Mouse (Mus musculus) layer of hippocampus, postnatal 10 days (tissue): Measurements from ENCODE around the gene Cdc6. TPM values are rescaled to one million over a fixed set of nuclear protein-coding genes. Genes with fewer than 3 reads are reported as not detected.

Experiments used
- total RNA-seq, 2 experiments: library from RNA; stranded (reverse); gene quantifications; 2 replicates each; pipeline ENCODE4 v1.2.3; 2021

The Cdc6 gene
- total RNA-seq, 2 experiments from 2014 or later: 1.1 to 2.2 TPM

Other genes starting within 250 kb of the Cdc6 start
- gene Gsdma, start 243.4 kb upstream of the Cdc6 start, total RNA-seq: not detected
- gene Psmd3, start 225.2 kb upstream of the Cdc6 start, total RNA-seq: 100 to 1,000 TPM; 127 to 130 TPM
- gene Csf3, start 206.5 kb upstream of the Cdc6 start, total RNA-seq: not detected
- gene Med24, start 178.4 kb upstream of the Cdc6 start, total RNA-seq: 100 to 1,000 TPM in 1 of 2 experiments, 10 to 100 TPM in 1; 93.8 to 103 TPM
- 1,000 to 10,000 TPM; 1,331 to 1,411 TPM for gene Thra, start 167.2 kb upstream of the Cdc6 start, total RNA-seq
- 10 to 100 TPM; 39.1 to 41.5 TPM for gene Nr1d1, start 132.5 kb upstream of the Cdc6 start, total RNA-seq
- gene Msl1, start 112.3 kb upstream of the Cdc6 start, total RNA-seq: 100 to 1,000 TPM; 147 to 157 TPM
- gene Casc3, start 102.9 kb upstream of the Cdc6 start, total RNA-seq: 10 to 100 TPM; 65.8 to 66.3 TPM
- gene Rapgefl1, start 71.0 kb upstream of the Cdc6 start, total RNA-seq: 100 to 1,000 TPM; 148 to 154 TPM
- 10 to 100 TPM; 29.7 to 30.9 TPM for gene Wipf2, start 44.2 kb upstream of the Cdc6 start, total RNA-seq
- gene Rara, start 20.0 kb downstream of the Cdc6 start, total RNA-seq: 10 to 100 TPM; 21.7 to 24.0 TPM
- 1 to 10 TPM; 2.4 to 3.6 TPM for gene Gjd3, start 75.2 kb downstream of the Cdc6 start, total RNA-seq
- 10 to 100 TPM; 16.6 to 19.1 TPM for gene Top2a, start 116.4 kb downstream of the Cdc6 start, total RNA-seq
- gene Igfbp4, start 133.4 kb downstream of the Cdc6 start, total RNA-seq: 10 to 100 TPM; 95.0 to 96.7 TPM
- under 1 TPM; 0.09 to 0.11 TPM for gene Tns4, start 181.5 kb downstream of the Cdc6 start, total RNA-seq
- not detected for gene Ccr7, start 247.3 kb downstream of the Cdc6 start, total RNA-seq